Mouse (Mus musculus) gastrocnemius, adult 18-20 months (tissue): Measurements from ENCODE around the gene Gm29666. TPM values are rescaled to one million over a fixed set of nuclear protein-coding genes. Genes with fewer than 3 reads are reported as not detected.
"Not testable (repeated sequence)": the region's sequence is repeated elsewhere in the genome, so short reads cannot be mapped to it uniquely, and the experiment has no call there.

Experiments
- DNase-seq: peaks from one replicate; pipeline ENCODE4 v3.0.0; 2021; ENCODE audit warnings: low spot score
- microRNA-seq: library from miRNA; unstranded; fragments of <30 nt; microRNA quantifications from one replicate; pipeline ENCODE4 v1.2.0, GENCODE M21; 2021
- total RNA-seq, 2 experiments: library from RNA; stranded (reverse); gene quantifications; 2 replicates each; pipeline ENCODE4 v1.2.3; 2021

The Gm29666 gene
- total RNA-seq, 2 experiments from 2014 or later = 0.09 to 0.14 TPM

GRCm38 (mm10) chr15:84903843-84904385 lies 15.9 kb downstream of the Gm29666 start:
- no peak for DNase-seq

GRCm38 (mm10) chr15:84898077-84898476 lies 21.8 kb downstream of the Gm29666 start:
- no peak for DNase-seq

GRCm38 (mm10) chr15:84896664-84897063 lies 23.2 kb downstream of the Gm29666 start:
- DNase-seq = no peak

- not testable (repeated sequence) for DNase-seq
Measured at GRCm38 (mm10) chr15:84896216-84896615, 23.6 kb downstream of the Gm29666 start.

GRCm38 (mm10) chr15:84891658-84892057 lies 28.2 kb downstream of the Gm29666 start:
- peak; percentile 64 for DNase-seq

GRCm38 (mm10) chr15:84891246-84891645 lies 28.6 kb downstream of the Gm29666 start:
- DNase-seq = no peak

GRCm38 (mm10) chr15:84888066-84888465 lies 31.8 kb downstream of the Gm29666 start:
- no peak for DNase-seq

GRCm38 (mm10) chr15:84877029-84877815 lies 42.6 kb downstream of the Gm29666 start:
- no peak for DNase-seq

GRCm38 (mm10) chr15:84873867-84874266 lies 46.0 kb downstream of the Gm29666 start:
- DNase-seq = no peak

GRCm38 (mm10) chr15:84873079-84873478 lies 46.8 kb downstream of the Gm29666 start:
- DNase-seq = no peak

GRCm38 (mm10) chr15:84871802-84872201 lies 48.0 kb downstream of the Gm29666 start:
- DNase-seq = no peak

GRCm38 (mm10) chr15:84861911-84862310 lies 57.9 kb downstream of the Gm29666 start:
- DNase-seq = no peak

Small RNA genes lying within 50 kb of the gene (microRNA-seq; reads per million reads assigned to microRNA genes)
- 755 reads per million, percentile 80 among the genes with 10 or more reads in this experiment for gene Mir1249

Other genes starting within 250 kb of the Gm29666 start
- gene Arhgap8, start 200.0 kb downstream of the Gm29666 start, total RNA-seq = under 1 TPM in 1 of 2 experiments, not detected in 1; 0.14 TPM
- under 1 TPM; 0.23 to 0.57 TPM for gene Phf21b, start 64.0 kb downstream of the Gm29666 start, total RNA-seq
- gene Nup50, start 3.4 kb upstream of the Gm29666 start, total RNA-seq = 10 to 100 TPM; 12.8 to 15.6 TPM
- 10 to 100 TPM; 79.2 to 99.4 TPM for gene 5031439G07Rik, start 68.5 kb upstream of the Gm29666 start, total RNA-seq
- gene Upk3a, start 97.1 kb upstream of the Gm29666 start, total RNA-seq = not detected
- gene Fam118a, start 108.9 kb upstream of the Gm29666 start, total RNA-seq = 1 to 10 TPM; 3.9 to 4.5 TPM
- gene Smc1b, start 211.9 kb upstream of the Gm29666 start, total RNA-seq = not detected
- not detected for gene Ribc2, start 212.0 kb upstream of the Gm29666 start, total RNA-seq